Mouse (Mus musculus): Measurements from ENCODE around the gene Emid1.

DNA sequence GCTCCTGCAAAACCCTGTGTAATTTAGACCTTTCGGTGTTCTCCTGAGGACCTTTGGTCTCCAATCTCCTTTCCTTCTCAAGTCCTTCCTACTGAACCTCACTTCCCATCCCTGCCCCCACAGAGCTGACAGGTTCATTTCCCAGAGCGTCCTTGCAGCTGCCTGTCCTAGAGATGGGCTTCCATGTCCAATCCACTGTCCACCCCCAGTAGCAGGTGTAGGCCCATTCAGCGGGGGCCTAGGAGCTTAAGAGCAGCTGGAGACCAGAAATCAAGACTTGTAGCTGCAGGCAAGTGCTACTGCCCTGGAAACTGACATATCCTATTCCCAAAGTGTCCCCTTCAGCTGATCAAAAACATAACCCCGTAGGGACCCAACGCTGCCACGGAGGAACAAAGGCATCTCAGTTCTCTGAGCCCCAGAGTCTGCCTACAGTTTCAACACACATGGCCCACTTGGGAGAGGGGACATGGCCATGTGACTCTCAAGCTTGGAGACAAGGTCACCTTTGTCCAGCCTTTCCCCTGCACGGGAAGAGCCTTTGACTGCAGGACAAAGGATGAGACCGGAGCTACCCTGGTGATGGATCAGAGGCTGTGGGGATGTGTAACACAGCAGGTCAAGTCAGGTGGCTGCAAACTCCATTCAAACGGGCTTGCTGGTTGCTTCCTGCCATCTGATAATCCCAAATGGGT is 37.3 kb upstream of the Emid1 start:
- no peak for TF ChIP-seq CTCF (IDR thresholded peaks at IDR 0.05; ENCODE audit: low read depth)
- TF ChIP-seq EP300 (optimal IDR thresholded peaks at IDR 0.05): no peak
